Mouse (Mus musculus) ES-Bruce4 (cell line): ENCODE results near the gene Tubg2. TPM values are rescaled to one million over a fixed set of nuclear protein-coding genes. Genes with fewer than 3 reads are reported as not detected.
"Not testable (repeated sequence)": the region's sequence is repeated elsewhere in the genome, so short reads cannot be mapped to it uniquely, and the experiment has no call there.

Experiments
- H3K27ac ChIP-seq: 2 replicates; pipeline ENCODE4 v1.5.1; 2012; ENCODE audit warnings: low read length, inconsistent platforms; ENCODE audit not compliant: insufficient read depth
- H3K27me3 ChIP-seq: 2 replicates; pipeline ENCODE4 v1.6.1; 2012; ENCODE audit warnings: mild to moderate bottlenecking, low read length, inconsistent platforms; ENCODE audit not compliant: control insufficient read depth, poor library complexity, insufficient read depth, severe bottlenecking
- H3K36me3 ChIP-seq: 2 replicates; pipeline ENCODE4 v1.6.1; 2012; ENCODE audit warnings: inconsistent platforms, mild to moderate bottlenecking, low read length, moderate library complexity; ENCODE audit not compliant: control insufficient read depth, poor library complexity, insufficient read depth, severe bottlenecking
- H3K4me1 ChIP-seq: one replicate; pipeline ENCODE4 v1.8.1; 2011; ENCODE audit warnings: low read length; ENCODE audit not compliant: control insufficient read depth, insufficient read depth
- H3K4me3 ChIP-seq: 2 replicates; pipeline ENCODE4 v1.5.1; 2011; ENCODE audit warnings: low read depth, mild to moderate bottlenecking, low read length
- H3K9ac ChIP-seq: 2 replicates; pipeline ENCODE4 v1.6.1; 2012; ENCODE audit warnings: low read depth, mild to moderate bottlenecking, inconsistent platforms; ENCODE audit not compliant: poor library complexity, severe bottlenecking
- H3K9me3 ChIP-seq: replicated peaks from 2 replicates; pipeline ENCODE4 v1.6.1; 2012; ENCODE audit warnings: mild to moderate bottlenecking, low read length, inconsistent platforms; ENCODE audit not compliant: control insufficient read depth, poor library complexity, insufficient read depth, severe bottlenecking
- CTCF ChIP-seq: IDR thresholded peaks from one replicate; pipeline ENCODE4 v1.8.1; 2011; ENCODE audit warnings: low read depth, low read length
- EP300 ChIP-seq: IDR thresholded peaks from 2 replicates; pipeline ENCODE4 v1.6.1; 2011; ENCODE audit warnings: low read depth, low read length; ENCODE audit not compliant: insufficient read depth
- POLR2A ChIP-seq: IDR thresholded peaks from one replicate; pipeline ENCODE4 v1.8.1; 2011; ENCODE audit warnings: low read length; ENCODE audit not compliant: insufficient read depth
- polyA plus RNA-seq: library from polyadenylated mRNA; stranded (reverse); fragments of >200 nt; gene quantifications from 2 replicates; pipeline ENCODE4 v1.2.4, GENCODE M21; 2011; ENCODE audit warnings: low read depth; ENCODE audit not compliant: missing spikeins, insufficient read depth, insufficient read length

Tubg2 gene
- polyA plus RNA-seq, 1 experiment: 1.9 TPM

GRCm38 (mm10) chr11:101118105-101118504 lies 37.6 kb upstream of the Tubg2 start:
- no peak overlapping the region for H3K4me3 ChIP-seq
- H3K27me3 ChIP-seq: no peaks in the 10 kb centered on the region
- H3K4me1 ChIP-seq: no peaks in the 10 kb centered on the region
- H3K36me3 ChIP-seq: 0 out of 2 replicates have a peak, but pooled peaks cover 2% of the 10 kb centered on the region
- H3K9ac ChIP-seq: no peak overlapping the region
- H3K27ac ChIP-seq: no peak overlapping the region
- TF ChIP-seq CTCF: no peak
- no peak for TF ChIP-seq POLR2A
- TF ChIP-seq EP300: no peak
- H3K9me3 ChIP-seq: no peaks in the 10 kb centered on the region

- Histone ChIP-seq H3K36me3 (0 out of 2 replicates have a peak, but pooled peaks cover 2% of the 10 kb centered on the region), H3K27ac (no peak overlapping the region), H3K9me3 (no peaks in the 10 kb centered on the region), H3K9ac (peak overlapping the region; percentile 87), H3K4me3 (peak overlapping the region; percentile 96), H3K27me3 (no peaks in the 10 kb centered on the region), H3K4me1 (no peaks in the 10 kb centered on the region)
- TF ChIP-seq EP300 (no peak), CTCF (no peak), POLR2A (no peak)
Measured at GRCm38 (mm10) chr11:101119131-101119760, 36.5 kb upstream of the Tubg2 start.

GRCm38 (mm10) chr11:101119761-101120544 lies 35.8 kb upstream of the Tubg2 start, which contains the start of the genes Retreg3 and Tubg1:
Gene Retreg3 (minus strand): TSS chr11:101119893.
Gene Tubg1 (plus strand): TSS chr11:101119938.
- H3K4me3 ChIP-seq: peak within 1 kb of the TSS; percentile 96
- H3K27ac ChIP-seq: peak within 1 kb of the TSS; percentile 37; the same call in 1 of the 2 replicates
- H3K4me1 ChIP-seq: no peaks in the 10 kb centered on the region
- 0 out of 2 replicates have a peak, but pooled peaks cover 2% of the 10 kb centered on the region for H3K36me3 ChIP-seq
- H3K27me3 ChIP-seq: no peaks in the 10 kb centered on the region
- H3K9ac ChIP-seq: peak within 1 kb of the TSS; percentile 87
- H3K9me3 ChIP-seq: no peaks in the 10 kb centered on the region
- TF ChIP-seq POLR2A: peak; percentile 36
- TF ChIP-seq CTCF: no peak
- peak; percentile 48; the same call in 1 of the 2 replicates for TF ChIP-seq EP300

GRCm38 (mm10) chr11:101120545-101121188 lies 35.0 kb upstream of the Tubg2 start:
- Histone ChIP-seq H3K9ac (peak overlapping the region; percentile 47), H3K4me1 (no peaks in the 10 kb centered on the region), H3K4me3 (peak overlapping the region; percentile 78), H3K36me3 (0 out of 2 replicates have a peak, but pooled peaks cover 2% of the 10 kb centered on the region), H3K27ac (no peak overlapping the region), H3K9me3 (no peaks in the 10 kb centered on the region), H3K27me3 (no peaks in the 10 kb centered on the region)
- TF ChIP-seq POLR2A (no peak), EP300 (no peak), CTCF (no peak)

- H3K4me1 ChIP-seq, H3K9me3 ChIP-seq, H3K36me3 ChIP-seq, H3K27me3 ChIP-seq, H3K9ac ChIP-seq, H3K27ac ChIP-seq, H3K4me3 ChIP-seq: not testable (repeated sequence)
Measured at GRCm38 (mm10) chr11:101124494-101124893, 31.2 kb upstream of the Tubg2 start.

- not testable (repeated sequence) for H3K9me3 ChIP-seq, H3K4me3 ChIP-seq, H3K27me3 ChIP-seq, H3K36me3 ChIP-seq, H3K27ac ChIP-seq, H3K9ac ChIP-seq, H3K4me1 ChIP-seq
Measured at GRCm38 (mm10) chr11:101125008-101125407, 30.7 kb upstream of the Tubg2 start.
